ENCODE assay signal across 8 mouse cellular contexts in genomic region chr2:4917326-4918021, GRCm38 (mm10). TPM values are rescaled to one million over a fixed set of nuclear protein-coding genes. Genes with fewer than 3 reads are reported as not detected.
A peak's percentile ranks its signal among the peaks of the same experiment; 100 is the strongest.
DNase-seq lines count a peak whose midpoint lies in the region; ATAC-seq and TF ChIP-seq lines count a peak whose summit lies in the region.

No protein-coding gene starts in this region.

- H3K4me1 ChIP-seq in embryonic facial prominence, embryonic 13.5 days: peaks cover 13% of the 10 kb centered on the region
- H3K4me1 ChIP-seq in heart, embryonic 10.5 days: peaks cover 25% of the 10 kb centered on the region
- H3K4me1 ChIP-seq in liver, embryonic 11.5 days (replicated peaks; ENCODE audit: control insufficient read depth, insufficient read depth, low read length): peaks cover 11% of the 10 kb centered on the region

- ATAC-seq in embryonic facial prominence, embryonic 13.5 days (ENCODE audit: insufficient number of reproducible peaks, insufficient read depth, low FRiP score, low TSS enrichment, low read depth): no peak
- ATAC-seq in liver, embryonic 11.5 days (replicated peaks; ENCODE audit: low FRiP score): no peak
- ATAC-seq in monocyte, adult 5-6 weeks (replicated peaks; ENCODE audit: insufficient number of reproducible peaks, low FRiP score, low TSS enrichment, poor library complexity, severe bottlenecking): peak; percentile 61

- no peaks in the 10 kb centered on the region for H3K79me3 ChIP-seq in C2C12 (ENCODE audit: low read depth)

- no peak overlapping the region for H3K4me3 ChIP-seq in C2C12 (ENCODE audit: insufficient read depth, poor library complexity, severe bottlenecking)
- H3K4me3 ChIP-seq in embryonic facial prominence, embryonic 13.5 days: no peak overlapping the region
- H3K4me3 ChIP-seq in heart, embryonic 10.5 days: peak overlapping the region; percentile 44; the same call in 1 of the 2 replicates
- H3K4me3 ChIP-seq in liver, embryonic 11.5 days (ENCODE audit: low read depth, low read length): no peak overlapping the region

- peak overlapping the region; percentile 49 for H3K4me2 ChIP-seq in embryonic facial prominence, embryonic 13.5 days
- peak overlapping the region; percentile 45 for H3K4me2 ChIP-seq in liver, embryonic 11.5 days

- no peaks in the 10 kb centered on the region for H3K36me3 ChIP-seq in C2C12 (ENCODE audit: control insufficient read depth, insufficient read depth)
- H3K36me3 ChIP-seq in embryonic facial prominence, embryonic 13.5 days: no peaks in the 10 kb centered on the region
- no peaks in the 10 kb centered on the region for H3K36me3 ChIP-seq in heart, embryonic 10.5 days
- H3K36me3 ChIP-seq in liver, embryonic 11.5 days (ENCODE audit: control insufficient read depth, insufficient read depth, low read length): no peaks in the 10 kb centered on the region

- no peaks in the 10 kb centered on the region for H3K27me3 ChIP-seq in C2C12 (ENCODE audit: control insufficient read depth, insufficient read depth, insufficient read length)
- H3K27me3 ChIP-seq in embryonic facial prominence, embryonic 13.5 days: no peaks in the 10 kb centered on the region
- H3K27me3 ChIP-seq in heart, embryonic 10.5 days (ENCODE audit: insufficient read depth, poor library complexity, severe bottlenecking): no peaks in the 10 kb centered on the region
- no peaks in the 10 kb centered on the region for H3K27me3 ChIP-seq in liver, embryonic 11.5 days (replicated peaks; ENCODE audit: control insufficient read depth, insufficient read depth, low read length)

- TF ChIP-seq CTCF in C2C12 (IDR thresholded peaks at IDR 0.05; ENCODE audit: control insufficient read depth, insufficient read depth, insufficient read length): peak; percentile 41

- H3K79me2 ChIP-seq in C2C12 (ENCODE audit: control insufficient read depth, insufficient read depth): no peaks in the 10 kb centered on the region

- no peak overlapping the region for H3ac ChIP-seq in C2C12 (ENCODE audit: control insufficient read depth, insufficient read length, low read depth)

- peak; percentile 39 for DNase-seq in adrenal gland, postnatal 25 days
- peak; percentile 86 for DNase-seq in heart, embryonic 10.5 days (ENCODE audit: low spot score)
- peak; percentile 88 for DNase-seq in kidney, adult 9 months
- DNase-seq in liver, embryonic 11.5 days (ENCODE audit: low spot score): peak; percentile 62
- peak; percentile 53 to 78 for DNase-seq in spleen, postnatal 4 days (ENCODE audit: low spot score in 2 of 2)

- H3K9me3 ChIP-seq in embryonic facial prominence, embryonic 13.5 days: peaks cover 4% of the 10 kb centered on the region; the same call in 1 of the 2 replicates
- no peaks in the 10 kb centered on the region for H3K9me3 ChIP-seq in heart, embryonic 10.5 days
- H3K9me3 ChIP-seq in liver, embryonic 11.5 days (ENCODE audit: control insufficient read depth, low read length): no peaks in the 10 kb centered on the region

- H3K9ac ChIP-seq in embryonic facial prominence, embryonic 13.5 days: no peak overlapping the region
- no peak overlapping the region for H3K9ac ChIP-seq in liver, embryonic 11.5 days (ENCODE audit: low read depth, low read length)

- 8% methylated on average over 8 of the region's 8 CpGs for WGBS in embryonic facial prominence, embryonic 13.5 days
- 13% methylated on average over 8 of the region's 8 CpGs for WGBS in heart, embryonic 10.5 days
- 11% methylated on average over 8 of the region's 8 CpGs for WGBS in liver, embryonic 11.5 days

- H3K27ac ChIP-seq in embryonic facial prominence, embryonic 13.5 days: no peak overlapping the region
- peak overlapping the region; percentile 95 for H3K27ac ChIP-seq in heart, embryonic 10.5 days
- H3K27ac ChIP-seq in liver, embryonic 11.5 days (ENCODE audit: low read depth, low read length): peak overlapping the region; percentile 38; the same call in 1 of the 2 replicates

TF ChIP-seq in C2C12, 6 proteins besides CTCF, POLR2A, EP300 and RAD21:
- TF ChIP-seq MYOG (IDR thresholded peaks at IDR 0.05; ENCODE audit: control insufficient read depth, extremely low read depth, insufficient read length) (no peak), MYOD1 (IDR thresholded peaks at IDR 0.05; ENCODE audit: control insufficient read depth, insufficient read length, low read depth) (no peak), USF1 (IDR thresholded peaks at IDR 0.05; ENCODE audit: low read depth) (no peak), FOSL1 (IDR thresholded peaks at IDR 0.05; ENCODE audit: insufficient read depth, low read length, poor library complexity, severe bottlenecking) (no peak), CEBPB (IDR thresholded peaks at IDR 0.05; ENCODE audit: low read depth) (no peak), MAX (IDR thresholded peaks at IDR 0.05) (no peak)

RNA-seq across cellular contexts. Expression of gene Phyh, which starts 1.3 kb away (rescaled TPM):
- polyA plus RNA-seq in C2C12 (2012; fragmentation: generic; extraction: Trizol): 5.9 TPM
- total RNA-seq in adrenal gland, postnatal 25 days (2021): 288 and 305 TPM in 2 replicates
- 50.9 and 56.8 TPM in 2 replicates for polyA plus RNA-seq in embryonic facial prominence, embryonic 13.5 days (2015; fragmentation: Nextera tagmentation; extraction: Ambion mirVana)
- 59.7 and 84.7 TPM in 2 replicates for polyA plus RNA-seq in heart, embryonic 10.5 days (2016; fragmentation: Nextera tagmentation; extraction: Ambion mirVana)
- 42.1 and 45.1 TPM in 2 replicates for polyA plus RNA-seq in liver, embryonic 11.5 days (2014; fragmentation: Nextera tagmentation; extraction: Ambion mirVana)
- total RNA-seq in monocyte, adult 5-6 weeks (2017): 80.2 to 110 TPM (median 109 TPM) in 3 replicates

RNA-seq across cellular contexts. Expression of gene Sephs1, which starts 36.1 kb away (rescaled TPM):
- polyA plus RNA-seq in C2C12 (2012; fragmentation: generic; extraction: Trizol): 27.4 TPM
- total RNA-seq in adrenal gland, postnatal 25 days (2021): 64.0 and 71.0 TPM in 2 replicates
- 94.4 and 111 TPM in 2 replicates for polyA plus RNA-seq in embryonic facial prominence, embryonic 13.5 days (2015; fragmentation: Nextera tagmentation; extraction: Ambion mirVana)
- 60.2 and 71.3 TPM in 2 replicates for polyA plus RNA-seq in heart, embryonic 10.5 days (2016; fragmentation: Nextera tagmentation; extraction: Ambion mirVana)
- 65.3 and 71.2 TPM in 2 replicates for polyA plus RNA-seq in liver, embryonic 11.5 days (2014; fragmentation: Nextera tagmentation; extraction: Ambion mirVana)
- total RNA-seq in monocyte, adult 5-6 weeks (2017): 15.1 to 23.1 TPM (median 21.2 TPM) in 3 replicates

RNA-seq across cellular contexts. Expression of gene Ucma, which starts 58.4 kb away (rescaled TPM):
- 0.07 TPM for polyA plus RNA-seq in C2C12 (2012; fragmentation: generic; extraction: Trizol)
- not detected in 2 replicates for total RNA-seq in adrenal gland, postnatal 25 days (2021)
- polyA plus RNA-seq in embryonic facial prominence, embryonic 13.5 days (2015; fragmentation: Nextera tagmentation; extraction: Ambion mirVana): 0.69 and 0.98 TPM in 2 replicates
- polyA plus RNA-seq in heart, embryonic 10.5 days (2016; fragmentation: Nextera tagmentation; extraction: Ambion mirVana): not detected in 2 replicates
- not detected in 2 replicates for polyA plus RNA-seq in liver, embryonic 11.5 days (2014; fragmentation: Nextera tagmentation; extraction: Ambion mirVana)
- total RNA-seq in monocyte, adult 5-6 weeks (2017): not detected in 3 replicates
